In genomic region chr13:76929152-76929551, GRCm38 (mm10) we compare ENCODE assay signal across 26 mouse cellular contexts.
DNase-seq lines count a peak whose midpoint lies in the region; ATAC-seq and TF ChIP-seq lines count a peak whose summit lies in the region.
"Had no signal": no experiment of that assay in that cellular context is flagged by ENCODE, and none has a peak within 500 bp of the region (broad histone marks: within the 10 kb centered on the region; RNA-seq: fewer than 3 reads in every experiment).

No protein-coding gene starts in this region.

- TF ChIP-seq CTCF in MEL (IDR thresholded peaks at IDR 0.05 in 2 of 3, conservative IDR thresholded peaks at IDR 0.05 in 1 of 3; ENCODE audit: control insufficient read depth in 1 of 3, insufficient read depth in 1 of 3, low read depth in 2 of 3, low read length in 3 of 3, poor library complexity in 1 of 3, severe bottlenecking in 1 of 3): no peak

- no peaks in the 10 kb centered on the region for H3K27me3 ChIP-seq in MEL (ENCODE audit: control insufficient read depth in 1 of 2, insufficient read depth in 2 of 2, low read length in 2 of 2)
- H3K27me3 ChIP-seq: CH12.LX; embryonic facial prominence, embryonic 13.5 days; embryonic facial prominence, embryonic 15.5 days; forebrain, embryonic 12.5 days had no signal

- no peak overlapping the region for H3K27ac ChIP-seq in MEL (ENCODE audit: control insufficient read depth, low read depth, low read length)
- H3K27ac ChIP-seq: embryonic facial prominence, embryonic 13.5 days; embryonic facial prominence, embryonic 15.5 days; forebrain, embryonic 10.5 days; forebrain, embryonic 12.5 days had no signal

- no peak for TF ChIP-seq EP300 in MEL (IDR thresholded peaks at IDR 0.05; ENCODE audit: low read depth in 1 of 2, low read length in 2 of 2)

- H3K79me2 ChIP-seq in MEL (ENCODE audit: control insufficient read depth, insufficient read depth, low read length, poor library complexity): no peaks in the 10 kb centered on the region

- no peak overlapping the region for H3K4me3 ChIP-seq in MEL (ENCODE audit: control insufficient read depth in 1 of 2, insufficient read depth in 1 of 2, low read depth in 2 of 2, low read length in 2 of 2)
- H3K4me3 ChIP-seq: embryonic facial prominence, embryonic 13.5 days; embryonic facial prominence, embryonic 15.5 days; erythroblast, embryonic 14.5 days; forebrain, embryonic 10.5 days; forebrain, embryonic 12.5 days had no signal

- no peak for TF ChIP-seq RAD21 in MEL (IDR thresholded peaks at IDR 0.05; ENCODE audit: low read depth, low read length)

- no peaks in the 10 kb centered on the region for H3K4me1 ChIP-seq in MEL (ENCODE audit: control insufficient read depth in 1 of 2, insufficient read depth in 2 of 2, low read length in 2 of 2)
- H3K4me1 ChIP-seq: embryonic facial prominence, embryonic 15.5 days; forebrain, embryonic 12.5 days had no signal

- no peak for TF ChIP-seq POLR2A in MEL (IDR thresholded peaks at IDR 0.05; ENCODE audit: control insufficient read depth in 1 of 2, insufficient read depth in 1 of 2, low read depth in 1 of 2, low read length in 2 of 2, poor library complexity in 1 of 2)

- 0 out of 2 replicates have a peak, but pooled peaks have one; percentile 25 for ATAC-seq in granulocyte monocyte progenitor cell, adult 5-6 weeks (replicated peaks; ENCODE audit: poor library complexity, severe bottlenecking)
- peak; percentile 63 for ATAC-seq in megakaryocyte progenitor cell, adult 5-6 weeks (replicated peaks; ENCODE audit: poor library complexity)
- ATAC-seq: CD4-positive, CD25-positive, alpha-beta regulatory T cell, adult 4 months; forebrain, embryonic 14.5 days; forebrain, embryonic 16.5 days had no signal

- no peaks in the 10 kb centered on the region for H3K9me3 ChIP-seq in MEL (replicated peaks; ENCODE audit: insufficient read depth, low read length)
- H3K9me3 ChIP-seq: embryonic facial prominence, embryonic 13.5 days; embryonic facial prominence, embryonic 15.5 days; forebrain, embryonic 10.5 days; forebrain, embryonic 12.5 days; G1E had no signal

- H3K36me3 ChIP-seq in MEL (ENCODE audit: control insufficient read depth in 1 of 2, insufficient read depth in 2 of 2, low read length in 2 of 2): no peaks in the 10 kb centered on the region
- H3K36me3 ChIP-seq: embryonic facial prominence, embryonic 13.5 days; embryonic facial prominence, embryonic 15.5 days; forebrain, embryonic 10.5 days; forebrain, embryonic 12.5 days; G1E had no signal

- DNase-seq in MEL (ENCODE audit: low read depth, low spot score): peak; percentile 5
- no peak for DNase-seq in urinary bladder, adult 2 months (ENCODE audit: low spot score)
- no peak for DNase-seq in thymus, postnatal 0 days (ENCODE audit: low spot score)
- no peak for DNase-seq in layer of hippocampus, adult 11-12 months (ENCODE audit: low spot score)
- DNase-seq: adrenal gland, adult 8-10 months; adrenal gland, postnatal 14 days; adrenal gland, postnatal 36 days; B cell, adult 2 months; cerebellum, adult 11-12 months; cerebellum, adult 2 months; cerebellum, adult 9-10 months; cerebellum, postnatal 10 days; cerebellum, postnatal 25 days; embryo, embryonic 11 days had no signal

- no peak overlapping the region for H3K9ac ChIP-seq in MEL (ENCODE audit: control insufficient read depth, low read depth, low read length, poor library complexity, severe bottlenecking)
- H3K9ac ChIP-seq: embryonic facial prominence, embryonic 13.5 days; embryonic facial prominence, embryonic 15.5 days; forebrain, embryonic 12.5 days had no signal

TF ChIP-seq in MEL, 35 proteins besides CTCF, POLR2A, EP300 and RAD21:
- TF ChIP-seq RCOR1 (IDR thresholded peaks at IDR 0.05; ENCODE audit: low read depth, low read length) (no peak), BHLHE40 (IDR thresholded peaks at IDR 0.05; ENCODE audit: borderline replicate concordance, low read depth, low read length) (no peak), USF1 (IDR thresholded peaks at IDR 0.05; ENCODE audit: low read depth, low read length) (no peak), E2F4 (IDR thresholded peaks at IDR 0.05; ENCODE audit: borderline replicate concordance, low read depth, low read length) (no peak), MAFK (IDR thresholded peaks at IDR 0.05; ENCODE audit: borderline replicate concordance, low read depth, low read length) (no peak), POLR2AphosphoS2 (IDR thresholded peaks at IDR 0.05; ENCODE audit: low read length) (no peak), SMC3 (IDR thresholded peaks at IDR 0.05; ENCODE audit: low read depth, low read length) (no peak), ZC3H11A (IDR thresholded peaks at IDR 0.05; ENCODE audit: low read depth, low read length) (no peak), USF2 (IDR thresholded peaks at IDR 0.05; ENCODE audit: borderline replicate concordance in 1 of 2, insufficient read depth in 1 of 2, low read depth in 1 of 2, low read length in 2 of 2) (no peak), UBTF (IDR thresholded peaks at IDR 0.05; ENCODE audit: borderline replicate concordance, insufficient read depth, low read depth, low read length) (no peak), ETS1 (IDR thresholded peaks at IDR 0.05; ENCODE audit: low read depth, low read length) (no peak), MYC (IDR thresholded peaks at IDR 0.05; ENCODE audit: low read depth, low read length) (no peak), MAX (IDR thresholded peaks at IDR 0.05; ENCODE audit: low read length) (no peak), TBP (IDR thresholded peaks at IDR 0.05; ENCODE audit: low read depth, low read length) (no peak), NRF1 (IDR thresholded peaks at IDR 0.05; ENCODE audit: insufficient read depth, low read depth, low read length, poor library complexity, severe bottlenecking) (no peak), CHD1 (IDR thresholded peaks at IDR 0.05; ENCODE audit: low read depth, low read length) (no peak), JUND (IDR thresholded peaks at IDR 0.05; ENCODE audit: low read depth, low read length) (no peak), MYB (IDR thresholded peaks at IDR 0.05; ENCODE audit: low read depth, low read length) (no peak), TAL1 (IDR thresholded peaks at IDR 0.05; ENCODE audit: low read length) (no peak), GABPA (IDR thresholded peaks at IDR 0.05; ENCODE audit: low read depth, low read length) (no peak)
